Mouse (Mus musculus) inflammation-experienced regulatory T-cells, adult 6 months (primary cell): Measurements from ENCODE around the gene Tmub2. TPM values are rescaled to one million over a fixed set of nuclear protein-coding genes. Genes with fewer than 3 reads are reported as not detected.
"Not testable (repeated sequence)": the region's sequence is repeated elsewhere in the genome, so short reads cannot be mapped to it uniquely, and the experiment has no call there.

Source experiments
- ATAC-seq: one replicate; pipeline ENCODE4 v1.8.0; 2017
- polyA plus RNA-seq, 3 experiments: library from polyadenylated mRNA; unstranded; fragments of 100-300 nt; shearing (Covaris generic); gene quantifications; one replicate each; pipeline ENCODE4 v1.2.1; 2017

Gene Tmub2
- polyA plus RNA-seq, 3 experiments from 2014 or later = 43.1 to 61.2 (median 51.8) TPM

GRCm38 (mm10) chr11:102280267-102280666 is 4.5 kb upstream of the Tmub2 start:
- ATAC-seq = not testable (repeated sequence)

GRCm38 (mm10) chr11:102283922-102284321 is 809 bp upstream of the Tmub2 start:
- ATAC-seq = no peak

DNA sequence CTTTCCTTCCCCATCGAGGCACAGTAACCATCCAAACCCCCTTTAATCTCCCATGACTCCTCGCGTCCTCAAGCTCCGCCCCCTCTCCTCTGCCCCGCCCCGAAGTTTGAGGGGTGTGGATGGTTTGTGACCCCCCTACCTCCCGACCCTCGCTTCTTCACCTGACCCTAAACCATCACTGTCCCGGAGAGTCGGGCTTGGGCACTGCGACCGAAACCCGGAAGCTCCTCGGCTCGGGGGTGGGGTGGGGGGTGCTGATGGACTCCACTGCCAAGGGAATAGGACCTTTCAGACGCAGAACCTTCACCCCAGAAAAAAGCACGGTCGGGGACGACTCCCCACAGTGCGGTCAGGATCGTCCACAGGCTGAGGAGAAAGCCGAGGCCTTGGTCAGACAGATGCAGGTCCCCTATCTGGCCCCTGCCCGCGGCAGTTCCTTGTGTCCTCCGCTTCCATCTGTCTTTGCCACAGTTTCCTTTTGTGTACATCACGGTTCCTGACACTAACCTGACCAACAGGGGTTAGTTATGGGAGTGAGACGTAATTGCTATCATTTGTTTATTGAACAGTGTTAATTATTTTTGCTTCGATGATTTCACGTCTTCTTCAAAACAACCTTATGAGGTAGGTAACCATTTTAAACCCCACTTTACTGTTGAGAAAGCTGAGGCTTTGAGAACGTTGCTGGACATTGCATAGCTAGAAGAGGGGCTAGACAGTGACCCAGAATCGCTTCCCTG is 534 bp downstream of the Tmub2 start:
- peak; percentile 57 for ATAC-seq

GRCm38 (mm10) chr11:102287485-102287884 is 2.8 kb downstream of the Tmub2 start:
- ATAC-seq = no peak

DNA sequence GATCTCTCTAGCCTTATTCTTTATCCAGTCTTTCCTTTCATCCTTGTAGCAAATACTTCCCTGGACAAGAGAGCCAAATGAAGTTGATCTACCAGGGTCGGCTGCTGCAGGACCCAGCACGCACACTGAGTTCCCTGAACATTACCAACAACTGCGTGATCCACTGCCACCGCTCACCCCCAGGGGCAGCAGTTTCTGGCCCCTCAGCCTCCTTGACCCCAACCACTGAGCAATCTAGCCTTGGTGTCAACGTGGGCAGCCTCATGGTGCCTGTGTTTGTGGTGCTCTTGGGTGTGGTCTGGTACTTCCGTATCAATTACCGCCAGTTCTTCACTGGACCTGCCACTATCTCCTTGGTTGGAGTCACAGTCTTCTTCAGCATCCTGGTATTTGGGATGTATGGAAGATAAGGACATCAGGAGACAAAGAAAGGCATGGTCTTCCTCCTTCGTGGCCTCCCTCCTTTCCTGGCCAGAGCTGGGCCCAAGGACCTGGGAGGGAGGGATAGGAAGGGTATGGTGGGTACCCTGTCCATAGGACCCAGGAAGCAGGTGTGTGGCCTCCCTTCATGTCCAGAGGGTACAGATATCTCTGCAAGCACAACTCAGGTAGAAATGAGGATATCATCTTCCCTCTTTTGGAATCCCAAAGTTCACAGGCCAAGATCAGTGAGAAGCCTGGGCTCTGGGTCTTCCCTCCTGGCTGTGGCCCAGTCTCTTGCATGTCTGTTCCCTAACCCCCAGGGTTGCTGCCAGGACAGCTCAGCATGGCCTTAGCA is 3.5 kb downstream of the Tmub2 start:
- ATAC-seq = no peak

GRCm38 (mm10) chr11:102288913-102289312 is 4.2 kb downstream of the Tmub2 start:
- ATAC-seq = no peak

GRCm38 (mm10) chr11:102289511-102290100 is 4.9 kb downstream of the Tmub2 start:
- no peak for ATAC-seq

DNA sequence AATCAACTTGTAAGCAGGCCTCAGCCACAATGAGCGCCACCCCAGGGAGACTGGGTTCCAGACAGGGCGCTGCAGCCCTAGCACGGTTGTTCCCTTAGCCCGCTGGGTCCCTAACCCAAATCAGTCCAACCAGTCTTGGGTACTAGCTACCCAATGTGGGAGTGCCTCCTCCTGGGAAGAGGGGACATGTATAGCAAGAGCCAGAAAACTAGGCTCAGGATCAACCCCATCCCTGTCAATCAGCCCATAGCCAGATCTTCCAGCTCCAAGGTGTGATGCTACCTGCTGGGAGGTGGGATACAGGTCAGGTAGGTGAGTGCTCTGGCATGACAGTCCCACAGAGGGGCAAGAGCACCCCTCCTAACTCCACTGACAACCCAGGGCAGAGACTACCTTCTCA is 5.4 kb downstream of the Tmub2 start:
- no peak for ATAC-seq

DNA sequence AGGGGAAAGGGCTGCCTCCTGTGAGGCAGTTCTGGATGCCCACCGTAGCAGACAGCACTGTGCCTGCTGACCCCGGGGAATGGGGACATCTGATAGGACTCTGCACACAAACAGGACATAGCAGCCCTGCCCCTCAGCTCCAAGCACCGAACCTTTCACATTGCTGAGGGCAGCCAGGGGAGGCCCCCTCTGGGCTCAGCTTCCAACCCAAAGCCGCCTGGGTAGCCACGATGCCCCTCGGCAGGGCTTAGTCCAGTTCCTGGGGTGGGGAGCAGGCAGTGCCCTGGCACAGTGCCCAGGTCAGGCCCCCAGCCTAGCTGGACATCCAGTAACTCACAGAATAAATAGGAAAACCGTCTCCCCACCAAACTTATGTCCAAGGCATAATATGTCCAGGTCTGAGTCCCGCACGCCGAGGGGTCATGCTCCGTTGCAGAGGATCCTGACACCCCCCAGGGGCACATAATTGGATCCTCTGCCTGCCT is 6.4 kb downstream of the Tmub2 start:
- no peak for ATAC-seq

GRCm38 (mm10) chr11:102293971-102294370 is 9.2 kb downstream of the Tmub2 start:
- ATAC-seq = no peak

DNA sequence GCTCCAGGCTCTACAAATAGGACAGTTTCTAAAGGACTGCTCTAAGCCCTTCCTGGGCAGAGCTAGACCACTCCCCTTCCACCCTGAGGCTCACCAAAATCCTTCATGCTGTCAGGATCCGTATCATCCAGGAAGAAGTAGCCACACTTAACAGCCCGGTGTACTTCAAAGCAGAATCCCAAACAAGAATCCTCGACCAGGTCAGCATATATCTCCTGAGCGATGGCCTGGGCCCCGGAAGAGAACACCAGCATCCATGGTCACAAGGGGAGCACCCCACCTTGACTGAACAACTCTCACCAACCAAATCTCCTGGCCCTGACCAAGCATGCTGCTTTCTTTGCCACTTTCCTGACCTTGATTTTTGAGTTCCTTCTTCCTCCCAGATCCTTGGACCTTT is 9.7 kb downstream of the Tmub2 start:
- ATAC-seq = no peak

- peak; percentile 56 for ATAC-seq
Observed at GRCm38 (mm10) chr11:102294887-102295597, 10.3 kb downstream of the Tmub2 start.

- peak; percentile 15 for ATAC-seq
Observed at GRCm38 (mm10) chr11:102295598-102296471, 11.1 kb downstream of the Tmub2 start.

GRCm38 (mm10) chr11:102296491-102297472 is 12.1 kb downstream of the Tmub2 start, which contains the start of gene Atxn7l3:
Atxn7l3 (minus strand) TSS chr11:102296631.
- peak; percentile 81 for ATAC-seq

DNA sequence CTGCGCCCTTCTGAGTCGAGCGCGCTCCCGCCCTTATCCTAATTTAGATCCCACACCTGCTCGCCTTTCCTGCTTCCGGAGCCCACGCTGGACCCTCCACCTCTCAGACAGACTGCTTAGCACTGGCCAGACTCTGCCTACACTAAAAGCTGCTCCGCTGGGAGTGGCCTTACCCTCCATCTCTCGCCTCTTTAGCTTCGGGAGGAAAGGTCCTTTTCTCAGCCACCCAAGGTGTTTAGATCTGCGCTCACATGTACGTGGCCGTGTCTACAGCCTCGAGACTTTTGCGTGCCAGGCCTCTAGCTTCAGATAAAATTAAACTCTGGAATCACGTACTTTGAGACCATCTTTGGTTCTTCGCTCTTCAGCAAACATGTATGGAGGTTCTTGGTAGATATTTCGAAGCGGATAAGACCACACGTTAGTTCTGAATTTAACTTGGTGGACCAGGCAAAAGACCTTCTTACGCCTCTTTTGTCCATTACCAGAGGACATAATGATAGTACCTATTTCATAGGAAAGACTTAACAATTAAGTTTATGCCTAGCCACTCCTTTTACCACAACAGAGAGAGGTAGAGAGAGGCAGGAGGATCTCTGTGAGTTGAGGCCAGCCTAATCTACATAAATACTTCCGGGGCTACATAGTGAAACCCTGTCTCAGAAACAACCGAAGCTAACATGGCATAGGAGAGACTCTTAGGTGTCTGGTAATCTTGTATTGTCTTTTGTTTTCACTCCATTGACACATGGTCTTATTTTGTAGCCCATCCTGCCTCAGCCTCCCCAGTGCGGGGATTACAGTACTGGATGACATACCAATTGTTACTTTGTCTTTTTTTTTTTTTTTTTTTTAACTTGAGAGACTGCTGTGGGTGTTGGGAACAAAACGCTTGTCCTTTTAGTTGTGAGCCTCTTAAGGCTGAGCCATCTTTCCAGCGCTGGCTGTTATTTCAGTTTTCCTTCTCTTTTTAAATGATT is 13.1 kb downstream of the Tmub2 start:
- ATAC-seq = peak; percentile 14

GRCm38 (mm10) chr11:102299839-102300238 is 15.1 kb downstream of the Tmub2 start:
- no peak for ATAC-seq

GRCm38 (mm10) chr11:102304141-102304540 is 19.4 kb downstream of the Tmub2 start:
- ATAC-seq = no peak

GRCm38 (mm10) chr11:102305359-102305758 is 20.6 kb downstream of the Tmub2 start:
- no peak for ATAC-seq

- no peak for ATAC-seq
Observed at GRCm38 (mm10) chr11:102308104-102308503, 23.4 kb downstream of the Tmub2 start.
